Mouse (Mus musculus): Measurements from ENCODE around the gene Lrfn3.

Lrfn3 gene

GRCm38 (mm10) chr7:30314721-30315155, 47.8 kb downstream of the Lrfn3 start, which contains the start of gene Syne4:
Gene Syne4 (plus strand): TSS chr7:30314807.
- in situ Hi-C loops (cut with MboI, MseI): no loop called here

DNA sequence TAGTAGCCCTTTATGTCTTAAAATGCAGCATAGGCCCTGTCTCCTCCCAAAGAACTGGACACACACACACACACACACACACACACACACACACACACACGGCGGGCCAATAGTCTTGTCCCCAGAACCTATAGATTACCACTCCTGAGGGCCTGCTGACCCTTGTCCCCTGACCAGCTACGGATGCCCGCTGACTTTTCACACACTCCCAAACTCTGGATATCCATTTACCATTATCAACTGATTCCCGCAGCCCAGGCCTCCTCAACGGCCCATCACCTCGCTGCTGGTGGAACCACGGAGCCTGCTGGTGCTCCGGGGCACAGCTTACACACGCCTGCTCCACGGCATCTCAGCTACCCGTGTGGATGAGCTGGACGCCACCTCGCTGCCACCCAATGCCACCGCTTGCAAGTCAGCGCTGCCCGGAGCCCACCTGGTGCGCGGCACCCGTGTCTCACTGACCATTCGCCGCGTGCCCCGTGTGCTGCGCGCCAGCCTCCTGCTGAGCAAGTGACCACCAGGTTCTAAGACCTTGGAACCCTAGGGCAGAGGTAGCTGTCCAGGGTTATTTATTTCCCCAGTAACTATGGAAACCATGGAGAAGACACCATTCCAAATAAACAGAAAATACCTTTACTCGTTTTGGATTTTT, 48.8 kb downstream of the Lrfn3 start:
- in situ Hi-C loops (cut with MboI, MseI): no loop called here

DNA sequence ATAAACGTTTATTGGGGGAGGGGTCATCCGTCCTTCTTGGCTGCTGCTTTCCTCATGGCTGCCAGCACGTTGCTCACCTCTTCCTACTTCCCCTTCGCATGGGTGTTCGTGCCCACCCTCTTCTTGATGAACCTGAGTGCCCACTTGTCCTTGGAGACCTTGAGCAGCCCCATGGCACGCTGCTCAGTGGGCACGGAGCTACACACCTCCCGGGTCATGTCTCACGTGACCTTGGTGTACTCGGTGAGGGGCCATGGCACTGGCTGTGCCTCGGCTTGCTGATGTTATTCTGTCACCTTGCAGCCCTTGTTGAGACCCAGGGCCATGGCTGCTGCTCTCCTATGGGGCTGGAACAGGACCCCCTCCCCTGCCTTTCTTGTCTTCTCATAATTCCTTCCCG, 52.4 kb downstream of the Lrfn3 start:
- in situ Hi-C loops (cut with MboI, MseI): no loop called here

GRCm38 (mm10) chr7:30309395-30310129, 53.0 kb downstream of the Lrfn3 start:
- in situ Hi-C loops (cut with MboI, MseI): no loop called here

- in situ Hi-C loops (cut with MboI, MseI): no loop called here
Observed at GRCm38 (mm10) chr7:30308076-30309005, 54.2 kb downstream of the Lrfn3 start, which contains the start of gene Alkbh6. Gene Alkbh6 (plus strand): TSS chr7:30308717.

GRCm38 (mm10) chr7:30306083-30306779, 56.3 kb downstream of the Lrfn3 start:
- in situ Hi-C loops (cut with MboI, MseI): no loop called here
